Mouse (Mus musculus): ENCODE results near the gene Plau.

DNA sequence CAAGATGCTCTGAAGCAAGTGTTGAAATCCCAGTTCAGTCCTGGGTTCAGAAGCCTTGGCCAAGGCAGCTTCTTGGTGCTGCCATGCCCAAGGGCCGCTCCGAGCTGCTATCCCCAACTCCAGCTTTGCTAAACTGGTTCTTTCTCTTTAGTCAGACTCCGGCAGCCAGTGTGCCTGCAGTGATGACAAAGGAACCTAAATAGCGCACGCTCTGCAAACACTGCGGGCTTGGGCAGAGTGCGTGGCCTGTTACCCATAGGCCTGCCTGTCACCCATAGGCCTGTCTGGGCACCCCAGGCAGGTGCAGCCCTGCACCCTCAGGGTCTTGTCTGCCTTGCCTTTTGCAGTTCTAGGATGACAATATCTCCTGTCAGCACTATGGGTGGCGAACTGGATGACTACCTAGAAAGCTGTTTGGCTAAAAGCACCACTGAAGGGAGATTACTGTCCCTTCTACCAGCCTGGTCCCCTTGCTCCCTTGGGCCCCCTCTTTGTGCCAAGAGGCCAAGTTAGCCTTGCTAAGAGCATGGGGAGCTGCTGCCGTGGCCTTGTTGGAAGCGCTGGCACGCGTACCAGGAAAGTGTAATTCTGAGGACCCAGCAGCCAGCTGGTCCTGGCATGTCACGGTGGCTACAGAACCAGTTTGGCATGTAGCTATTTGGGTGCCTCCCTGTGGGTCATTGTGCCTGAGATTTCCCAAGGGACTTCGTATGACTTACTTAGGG, 30.2 kb upstream of the Plau start:
- TF ChIP-seq CTCF (IDR thresholded peaks at IDR 0.05) (no peak), EP300 (IDR thresholded peaks at IDR 0.05) (no peak)
